Mouse (Mus musculus): Measurements from ENCODE around the gene Slc26a1.

The Slc26a1 gene

DNA sequence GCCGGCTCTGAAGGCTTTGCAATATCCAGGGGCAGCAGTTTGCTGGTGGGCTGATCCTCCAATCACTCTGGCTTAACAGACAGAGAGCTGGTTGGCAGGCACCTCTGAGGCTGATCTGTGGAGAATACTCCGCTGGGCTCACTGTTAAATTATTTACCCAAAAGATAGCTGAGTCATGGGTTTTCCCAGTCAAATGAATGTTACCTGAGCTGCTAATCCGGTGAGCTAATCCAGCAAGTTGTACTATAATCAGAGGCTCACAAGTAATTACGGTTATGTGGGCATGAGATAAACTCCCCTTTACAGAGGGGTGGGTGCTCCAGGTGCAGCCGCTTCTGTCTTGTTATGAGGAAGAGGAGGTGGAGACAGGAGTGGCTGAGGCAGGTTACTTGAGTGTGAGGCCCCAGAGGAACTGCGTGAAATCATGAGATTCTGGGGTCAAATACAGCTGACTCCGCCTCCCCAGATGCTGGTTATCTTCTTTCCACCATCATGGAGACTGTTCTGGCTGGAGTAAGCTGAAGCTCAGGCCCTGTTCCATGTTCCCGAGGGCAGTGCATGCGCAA is at the start of gene Slc26a1:
Gene Slc26a1, minus strand, starts transcription at position 319 of the 566 bp plus-strand sequence.
- DNase-seq (ENCODE audit: low spot score) = no peak

DNA sequence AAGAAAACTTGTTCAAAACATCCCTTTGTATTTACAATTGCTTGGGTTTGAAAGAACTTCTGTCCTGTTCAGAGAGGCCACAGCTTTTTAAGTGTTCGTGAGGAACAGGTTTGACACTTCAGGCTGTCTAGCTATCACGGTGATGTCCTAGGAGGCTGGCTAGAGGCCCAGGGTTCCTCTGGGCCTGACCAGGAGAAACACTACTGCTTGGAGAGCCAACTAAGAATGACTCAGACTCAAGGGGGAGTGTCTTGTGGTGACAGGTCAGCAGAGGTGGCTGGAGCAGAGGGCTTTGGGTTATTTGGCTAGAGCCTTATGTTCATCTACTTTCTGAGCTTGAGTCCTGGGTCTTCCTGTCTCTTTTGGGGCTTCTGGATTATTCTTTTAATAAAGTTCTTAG is 48.6 kb upstream of the Slc26a1 start:
- no peak for DNase-seq (ENCODE audit: low spot score)

DNA sequence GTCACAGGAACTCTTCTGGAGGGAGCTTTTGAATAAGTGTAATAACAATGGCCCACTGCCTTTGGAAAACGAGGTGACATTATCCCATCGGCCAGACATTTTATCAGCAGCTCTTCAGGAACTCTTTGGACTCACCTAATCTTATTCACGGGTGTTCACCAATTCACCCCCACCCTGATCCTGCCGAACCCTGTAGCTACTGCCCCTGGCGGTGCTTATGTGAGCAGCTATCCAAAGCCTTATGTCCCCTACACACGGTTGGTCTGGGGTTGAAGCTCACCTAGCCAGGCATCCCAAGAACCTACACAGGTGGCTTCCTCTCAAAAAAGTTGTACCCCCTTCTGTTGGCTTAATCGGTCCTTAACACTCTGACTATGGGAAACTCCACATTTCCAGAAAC is 44.4 kb upstream of the Slc26a1 start:
- DNase-seq (ENCODE audit: low spot score) = no peak

DNA sequence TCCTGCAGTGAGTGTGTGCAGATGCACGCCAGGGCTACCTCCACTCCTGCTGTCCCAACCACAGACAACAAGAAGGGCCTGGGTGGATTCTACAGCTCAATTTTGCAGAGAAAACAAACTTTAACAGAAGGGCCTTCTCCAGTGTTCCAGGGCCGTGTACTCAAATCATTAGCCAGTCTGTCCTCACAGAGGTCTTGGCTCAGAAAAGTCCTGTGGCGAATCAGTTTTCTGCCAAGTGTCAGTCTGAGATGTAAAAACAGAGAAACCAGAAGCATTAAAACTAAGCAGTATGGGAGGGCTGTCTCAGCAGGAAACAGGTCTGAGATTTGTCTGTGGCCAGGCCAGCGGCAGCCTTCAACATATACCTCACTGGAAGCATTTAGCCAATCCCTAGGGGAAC is 42.7 kb upstream of the Slc26a1 start:
- DNase-seq (ENCODE audit: low spot score) = no peak

DNA sequence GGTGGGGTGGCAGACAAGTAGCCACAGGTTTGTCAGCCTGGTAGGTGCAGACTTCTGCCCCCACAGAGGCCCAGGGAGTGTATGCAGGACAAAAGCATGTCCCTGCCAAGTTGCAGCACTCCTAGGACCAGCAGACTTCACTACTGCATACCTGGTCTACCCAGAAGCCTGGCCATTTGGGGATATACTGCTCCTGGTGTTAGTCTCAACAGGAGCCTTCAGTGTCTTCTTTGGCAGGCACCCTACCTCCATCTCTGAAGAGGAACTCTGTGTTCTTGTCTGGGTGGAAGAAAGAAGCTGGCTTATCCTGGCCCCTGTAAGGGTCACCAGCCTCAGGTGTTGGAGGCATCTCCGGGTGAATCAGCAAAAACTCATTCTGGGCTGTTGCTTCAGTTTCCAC is 40.6 kb upstream of the Slc26a1 start:
- DNase-seq (ENCODE audit: low spot score) = no peak

DNA sequence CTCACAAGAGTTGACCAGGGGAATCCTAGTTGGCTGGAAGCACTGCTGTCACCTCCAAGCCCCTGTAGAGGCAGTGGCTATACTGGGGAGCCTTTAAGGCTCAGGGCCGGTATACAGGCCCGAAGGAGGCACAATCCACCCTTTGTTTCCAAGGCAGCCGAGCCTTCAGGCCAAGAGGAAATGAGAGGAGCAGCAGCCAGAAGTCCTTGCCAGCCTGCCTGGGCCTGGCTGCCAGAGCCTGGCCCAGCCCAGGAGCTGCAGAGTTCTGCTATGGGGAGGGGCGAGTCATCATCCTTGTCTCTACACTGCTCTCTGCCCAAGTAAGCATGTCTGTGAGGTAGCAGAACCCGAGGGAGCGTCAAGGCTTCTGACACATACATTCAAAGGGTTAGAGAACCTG is 38.8 kb upstream of the Slc26a1 start:
- no peak for DNase-seq (ENCODE audit: low spot score)

DNA sequence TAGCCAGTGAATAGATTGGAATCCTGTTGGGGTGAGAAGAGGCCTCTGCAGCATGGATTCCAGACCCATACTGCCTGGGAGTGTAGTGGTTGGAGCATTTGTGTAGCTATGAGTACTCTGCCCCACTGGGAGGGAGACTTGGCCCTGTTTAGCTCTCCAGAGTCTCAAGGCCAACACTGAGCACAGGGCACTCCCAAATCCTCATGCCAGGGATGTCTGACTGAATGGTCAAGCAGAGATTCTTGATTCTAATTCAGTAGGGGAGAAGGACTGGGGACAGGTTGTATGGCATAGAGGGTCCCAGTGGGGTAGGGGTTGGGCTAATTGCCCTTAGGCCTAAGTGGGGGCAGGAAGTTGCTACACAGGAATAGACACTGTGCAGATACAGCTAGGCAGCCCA is 38.3 kb upstream of the Slc26a1 start:
- no peak for DNase-seq (ENCODE audit: low spot score)

DNA sequence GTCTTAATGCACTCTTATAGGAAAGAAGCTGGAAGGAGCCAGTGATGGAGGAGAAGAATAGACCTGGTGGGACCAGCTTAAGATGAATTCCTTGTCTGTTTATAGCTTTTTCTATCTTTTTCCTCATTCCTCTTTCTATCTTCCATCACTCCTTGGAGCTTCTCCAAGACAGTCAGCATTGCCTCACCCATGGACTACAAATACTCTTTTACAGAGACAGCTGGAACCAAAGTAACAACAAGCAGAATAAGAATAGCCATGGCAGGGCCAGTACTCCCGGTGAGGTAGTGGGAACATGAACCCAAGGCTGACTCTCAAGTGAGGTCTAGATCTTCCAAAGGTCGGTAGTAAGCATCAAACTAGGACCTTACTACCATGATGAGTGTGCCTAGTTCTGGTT is 37.7 kb upstream of the Slc26a1 start:
- no peak for DNase-seq (ENCODE audit: low spot score)

DNA sequence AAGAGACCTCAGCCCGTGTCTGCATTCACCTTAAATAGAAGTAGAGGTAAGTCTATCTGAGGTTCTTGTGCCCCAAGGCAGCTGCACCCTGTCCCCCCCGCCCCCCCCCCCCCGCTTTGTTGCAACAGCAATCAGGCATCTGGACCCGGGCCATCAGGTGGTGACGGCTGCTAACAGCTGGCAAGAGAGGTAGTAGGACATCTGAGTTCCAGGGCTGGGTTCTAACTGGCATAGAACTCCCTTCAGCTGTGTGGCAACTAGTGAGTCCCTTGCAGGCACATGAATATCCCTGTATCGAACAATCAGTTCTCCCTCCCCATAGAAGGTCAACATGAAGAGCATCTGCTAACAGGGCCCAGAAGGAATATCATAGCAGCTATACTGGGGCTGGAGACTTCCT is 36.6 kb upstream of the Slc26a1 start:
- DNase-seq (ENCODE audit: low spot score) = no peak

DNA sequence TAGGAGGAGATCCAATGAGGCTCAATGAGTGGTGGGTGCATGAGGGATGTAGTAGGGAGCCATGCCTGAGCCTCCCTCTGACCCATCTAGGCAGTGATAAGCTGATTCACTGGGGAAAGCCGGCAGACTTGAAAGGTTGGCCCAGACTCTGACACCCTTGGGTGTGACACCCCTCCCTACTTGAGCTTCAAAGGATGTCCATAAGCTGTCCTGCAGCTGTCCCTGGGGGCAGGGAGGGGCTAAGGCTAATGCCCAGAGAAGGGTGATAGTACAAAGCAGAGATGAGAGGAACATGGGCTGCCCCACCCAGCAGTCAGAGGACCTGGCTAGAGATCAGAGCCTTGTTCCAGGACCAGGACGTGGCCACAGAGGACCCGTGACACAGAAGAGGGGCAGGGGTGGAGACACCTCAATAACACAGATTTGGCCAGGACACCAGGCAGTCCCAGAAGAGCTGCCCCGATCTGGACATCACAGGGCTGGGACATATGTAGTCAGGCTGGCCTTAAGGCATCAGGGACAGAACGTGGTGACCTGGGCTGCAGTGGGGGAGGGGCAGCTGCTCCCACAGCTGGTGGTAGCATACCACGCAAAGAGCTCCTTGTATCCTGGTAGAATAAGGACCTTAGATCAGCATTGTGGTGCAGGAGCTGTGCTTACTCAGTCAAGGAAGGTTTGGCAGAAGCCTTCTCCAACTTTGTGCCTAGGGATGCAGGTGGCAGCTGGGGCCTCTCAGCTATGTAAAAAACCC is 33.8 kb upstream of the Slc26a1 start:
- DNase-seq (ENCODE audit: low spot score) = no peak

DNA sequence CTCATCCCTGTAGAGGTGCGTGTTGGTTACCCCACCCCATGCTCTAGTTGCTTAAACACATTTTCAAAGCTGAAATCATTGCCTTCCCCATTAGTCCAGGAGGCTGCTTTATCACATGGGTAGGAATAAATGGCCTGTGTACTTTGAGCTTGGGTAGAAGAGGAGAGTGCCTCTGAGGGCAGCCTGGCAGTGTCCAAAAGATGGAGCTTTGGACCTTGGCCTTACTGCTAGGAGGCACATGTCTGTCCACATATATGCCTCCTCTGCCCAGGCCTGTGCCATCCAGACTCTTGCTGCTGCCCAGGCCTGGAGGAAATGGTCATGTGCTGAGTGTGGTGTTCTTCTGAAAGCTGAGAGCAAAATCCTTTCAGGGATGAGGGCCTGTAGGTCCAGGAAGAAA is 33.0 kb upstream of the Slc26a1 start:
- DNase-seq (ENCODE audit: low spot score) = no peak

DNA sequence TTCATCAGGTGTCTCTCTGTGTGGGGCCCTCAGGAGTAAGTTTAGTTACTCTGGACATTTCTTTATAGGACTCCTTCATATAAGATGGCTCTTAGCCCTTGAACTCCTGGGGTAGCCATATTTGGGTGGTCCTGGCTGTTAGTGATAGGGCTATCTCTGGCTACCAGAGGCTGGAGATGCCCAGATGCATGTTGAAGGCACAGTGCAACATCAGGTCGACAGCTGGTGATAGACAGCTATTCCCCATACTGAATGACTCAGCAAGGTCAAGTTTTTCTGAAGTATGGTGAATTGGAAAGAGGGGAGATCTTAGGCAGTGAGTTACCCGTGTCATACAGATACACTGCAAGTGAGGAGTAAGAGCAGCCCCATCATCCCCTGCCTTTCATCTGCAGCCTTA is 32.4 kb upstream of the Slc26a1 start:
- no peak for DNase-seq (ENCODE audit: low spot score)

DNA sequence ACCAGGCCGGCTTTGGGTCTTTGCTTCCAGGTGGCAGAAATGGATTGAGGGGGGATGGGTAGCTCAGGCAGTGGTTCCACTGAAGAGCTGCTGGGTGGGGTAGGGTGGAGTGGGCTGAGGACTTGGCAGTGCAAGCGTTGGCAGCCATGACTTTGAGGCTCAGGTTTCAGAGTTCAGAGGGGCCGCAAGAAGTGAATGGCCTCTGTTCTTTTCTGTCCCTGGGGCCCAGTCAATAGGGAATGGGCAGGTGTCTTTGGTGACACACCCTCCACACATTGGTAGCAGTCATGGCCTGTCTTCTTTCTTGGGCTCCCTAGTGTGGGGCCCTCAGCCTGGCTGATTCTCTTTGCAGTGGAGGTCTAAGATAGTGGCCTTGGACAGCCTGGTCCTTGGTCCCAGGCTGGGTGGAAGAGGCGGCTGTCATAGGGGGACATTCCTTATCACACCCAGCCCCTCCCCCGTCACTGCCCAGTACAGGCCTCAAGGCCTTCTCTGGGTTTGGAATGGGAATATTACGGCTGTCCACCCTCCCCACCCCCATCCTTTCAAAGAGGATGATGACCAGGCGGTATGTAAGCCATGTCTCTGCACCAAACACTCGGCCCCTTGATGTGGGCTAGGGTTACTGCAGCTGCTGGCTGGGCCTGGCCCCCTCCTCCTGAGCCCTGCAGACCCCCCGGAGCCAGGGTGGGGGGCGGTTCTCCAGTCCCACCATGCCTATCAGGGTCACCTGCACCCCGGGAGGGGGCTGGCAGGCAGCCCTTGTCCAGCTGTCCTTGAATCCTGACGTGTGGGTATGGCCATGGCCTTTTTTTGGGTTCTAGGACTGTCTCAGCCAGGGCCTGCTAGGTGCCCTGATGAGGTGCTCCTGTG is 28.6 kb upstream of the Slc26a1 start:
- no peak for DNase-seq (ENCODE audit: low spot score)

DNA sequence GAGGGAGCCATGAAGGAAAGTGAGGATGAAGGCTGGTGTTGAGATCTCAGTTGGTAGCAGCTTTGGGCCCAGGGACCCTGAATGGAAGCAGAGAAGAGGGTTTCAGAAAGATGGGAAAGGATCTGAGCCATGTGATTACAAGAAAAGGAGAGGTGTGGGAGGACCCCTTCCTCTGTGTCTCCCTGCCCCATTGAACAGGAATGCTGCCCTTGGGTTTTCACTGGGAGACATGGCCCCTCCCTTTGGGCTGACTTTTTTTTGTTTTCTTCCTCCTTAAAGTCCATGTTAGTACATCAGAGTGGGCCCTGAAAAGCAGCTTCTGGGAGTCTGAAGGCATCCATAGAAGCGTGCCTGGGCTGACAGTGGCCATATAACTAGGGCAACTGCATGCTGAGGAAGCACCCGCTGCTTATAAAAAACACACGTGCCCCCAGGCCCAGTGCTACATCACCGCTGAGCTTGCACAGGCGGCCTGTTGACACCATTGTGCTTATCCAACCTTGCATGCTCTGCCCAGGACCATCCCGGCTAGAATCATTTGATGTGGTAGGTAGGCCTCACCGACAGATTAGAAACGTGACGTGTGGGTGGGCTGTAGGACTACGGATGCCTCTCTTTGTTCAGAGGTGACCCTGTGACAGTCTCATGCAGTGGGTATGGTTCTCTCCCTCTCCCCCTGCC is 26.1 kb upstream of the Slc26a1 start:
- DNase-seq (ENCODE audit: low spot score) = no peak

DNA sequence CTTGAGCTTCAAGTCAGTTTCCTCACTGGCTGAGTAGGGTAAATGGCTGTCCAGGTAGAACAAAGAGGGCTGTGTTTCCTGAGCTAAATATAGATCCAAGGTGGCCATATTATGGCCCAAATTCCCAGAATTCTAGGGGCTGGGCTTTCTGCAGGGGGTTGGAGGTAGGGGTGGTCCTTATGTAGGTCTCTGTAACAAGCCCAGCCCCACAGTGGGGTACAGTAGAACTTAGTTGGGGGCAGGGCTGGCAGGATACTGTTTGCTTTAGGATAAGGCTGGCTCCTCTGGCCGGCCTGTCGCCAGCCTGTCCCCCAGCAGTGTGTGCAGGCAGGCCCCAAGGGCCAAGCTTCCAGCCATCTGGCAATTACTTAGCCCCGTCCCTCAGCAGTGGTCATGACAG is 25.0 kb upstream of the Slc26a1 start:
- DNase-seq (ENCODE audit: low spot score) = no peak

DNA sequence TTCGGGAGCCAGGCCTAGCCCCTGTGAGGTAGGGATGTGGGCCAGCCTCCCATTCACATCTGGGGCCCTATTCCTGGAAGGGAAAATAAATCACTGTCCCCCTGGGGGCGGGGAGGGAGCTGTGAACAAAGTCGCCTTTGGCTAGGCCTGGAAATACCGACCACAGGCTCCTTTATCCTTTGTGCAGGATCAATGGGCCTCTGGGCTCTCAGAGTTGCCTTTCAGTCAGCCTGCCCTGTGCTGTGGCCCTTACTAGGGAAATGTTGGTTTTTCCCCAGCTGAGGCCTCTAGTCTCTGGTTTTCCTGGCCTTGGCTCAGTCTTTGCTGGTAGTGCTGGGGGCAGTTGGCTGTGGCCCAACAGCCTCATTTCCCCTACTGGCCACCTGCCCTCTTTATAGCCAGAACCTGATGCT is 22.0 kb upstream of the Slc26a1 start:
- DNase-seq (ENCODE audit: low spot score) = peak; percentile 50

DNA sequence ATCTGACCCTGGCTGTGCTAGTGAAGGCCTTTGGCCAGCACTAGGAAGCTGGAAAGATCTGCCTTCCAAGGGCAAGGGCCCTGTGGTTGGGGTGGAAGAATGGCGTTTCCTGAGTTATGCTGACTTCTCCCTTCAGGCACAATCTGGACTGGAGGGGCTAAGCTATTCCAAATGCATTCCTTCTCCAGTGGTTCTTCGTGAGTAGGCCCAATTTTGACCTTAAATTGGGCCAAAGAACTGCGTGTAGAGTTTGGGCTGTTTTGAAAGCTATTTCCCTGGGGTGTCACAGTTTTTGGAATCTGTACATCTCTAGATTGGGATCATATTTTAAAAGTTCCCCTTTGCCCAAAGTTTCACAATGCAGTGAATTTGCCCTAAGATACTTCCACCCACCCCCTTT is 21.2 kb upstream of the Slc26a1 start:
- DNase-seq (ENCODE audit: low spot score) = no peak

DNA sequence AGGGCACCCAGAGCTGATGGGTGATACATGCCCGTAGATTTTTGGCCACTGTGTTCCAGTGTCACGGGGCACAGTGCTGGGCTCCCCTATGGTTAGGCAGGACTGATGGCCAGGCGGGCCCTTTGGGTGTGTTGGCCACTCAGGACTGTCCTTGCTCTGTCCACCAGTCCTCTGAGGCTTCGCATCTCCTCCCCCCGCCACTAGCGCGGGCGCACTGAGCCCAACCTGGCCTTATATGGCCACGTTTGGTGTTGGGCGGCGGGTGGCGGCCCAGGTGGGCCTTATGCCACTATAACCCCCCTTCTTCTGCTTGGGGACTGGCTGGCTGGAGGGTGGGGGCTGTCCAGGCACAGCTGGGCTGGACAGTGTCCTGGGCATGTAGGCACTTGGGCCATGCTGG is 20.5 kb upstream of the Slc26a1 start:
- DNase-seq (ENCODE audit: low spot score) = no peak

DNA sequence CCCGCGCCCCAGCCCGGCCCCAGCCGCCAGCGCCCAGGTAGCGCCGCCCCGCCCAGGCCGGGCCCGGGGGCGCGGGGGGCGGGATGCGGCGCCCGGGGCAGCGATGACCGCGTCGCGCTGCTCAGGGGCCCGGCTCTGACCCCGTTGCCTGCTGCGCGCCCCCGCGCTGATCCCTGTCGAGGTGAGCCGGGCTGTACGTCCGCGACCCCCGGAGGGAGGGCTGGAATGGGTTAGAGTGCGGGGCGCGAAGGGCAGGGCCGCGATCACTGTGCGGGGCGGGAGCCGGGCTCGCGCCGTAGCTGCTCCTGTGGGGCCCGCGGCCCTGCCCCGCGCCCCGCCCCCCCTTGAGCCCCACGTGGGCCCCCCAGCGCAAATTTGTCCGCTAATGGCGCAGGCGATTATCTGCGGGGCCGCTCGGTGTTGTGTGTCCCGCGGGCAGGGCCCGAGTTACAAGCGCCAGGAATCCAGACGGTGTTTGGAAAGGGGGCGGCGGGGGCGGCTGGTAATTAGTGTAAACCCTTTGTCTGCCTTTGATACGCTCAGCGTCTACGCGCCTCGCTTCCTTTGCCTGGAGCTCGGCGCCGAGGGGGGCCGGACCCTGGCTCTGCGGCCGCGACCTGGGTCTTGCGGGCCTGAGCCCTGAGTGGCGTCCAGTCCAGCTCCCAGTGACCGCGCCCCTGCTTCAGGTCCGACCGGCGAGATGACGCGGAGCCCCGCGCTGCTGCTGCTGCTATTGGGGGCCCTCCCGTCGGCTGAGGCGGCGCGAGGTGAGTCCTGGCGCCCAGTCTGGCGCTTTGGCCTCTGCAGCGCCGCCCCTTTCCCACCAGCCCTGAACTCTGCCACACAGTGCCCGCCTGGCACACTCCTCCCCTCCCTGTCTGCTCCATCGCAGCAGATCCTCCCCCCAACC is 19.2 kb upstream of the Slc26a1 start:
- DNase-seq (ENCODE audit: low spot score) = no peak

DNA sequence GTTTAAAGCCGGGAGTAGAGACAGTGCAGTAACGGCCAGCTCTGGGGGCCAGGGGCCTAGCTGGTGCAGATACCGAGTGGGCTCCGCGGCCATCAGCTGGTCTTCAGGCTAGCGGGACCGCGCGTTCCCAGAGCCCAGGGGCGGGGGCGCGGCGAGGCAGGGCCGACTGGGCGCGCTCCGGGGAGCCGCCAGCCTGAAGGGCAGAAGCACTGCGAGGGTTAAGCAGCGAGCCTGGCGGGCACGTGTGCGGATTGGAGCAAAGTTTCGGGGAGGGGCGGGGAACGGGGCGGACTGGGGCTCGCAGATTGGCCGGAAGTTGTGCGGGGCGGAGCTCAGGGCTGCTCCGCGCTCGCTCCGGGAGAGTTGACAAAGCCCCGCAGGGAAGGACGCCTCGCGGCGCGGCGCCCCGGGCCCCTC is 18.5 kb upstream of the Slc26a1 start:
- no peak for DNase-seq (ENCODE audit: low spot score)

DNA sequence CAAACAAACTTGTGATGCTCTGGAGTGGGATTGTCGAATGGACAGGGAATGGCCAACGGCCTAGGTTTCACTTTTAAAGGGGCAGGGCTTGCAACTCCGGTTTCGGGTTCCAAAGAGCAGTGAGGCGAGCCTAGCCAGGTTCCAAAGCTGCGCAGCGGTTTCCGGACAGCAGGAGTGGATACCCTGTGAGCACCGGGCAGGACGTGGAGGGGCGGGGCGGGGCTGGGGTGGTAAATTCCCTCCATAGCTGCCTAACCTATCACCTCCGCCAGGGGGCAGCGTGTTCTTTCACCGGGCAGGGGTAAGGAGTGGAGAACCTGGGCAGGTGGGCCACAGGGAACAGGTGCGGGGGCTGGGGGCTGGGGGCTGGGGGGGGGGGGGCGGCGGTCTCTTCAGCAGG is 16.9 kb upstream of the Slc26a1 start, which contains the start of gene Fgfrl1:
Gene Fgfrl1, plus strand, starts transcription at position 112 of the 400 bp plus-strand sequence.
- DNase-seq (ENCODE audit: low spot score) = no peak

Data from left cerebral cortex, adult 11 months (tissue).